Mouse (Mus musculus) liver, embryonic 11.5 days (tissue): ENCODE data around the gene Yars. TPM values are rescaled to one million over a fixed set of nuclear protein-coding genes. Genes with fewer than 3 reads are reported as not detected.
"Not testable (repeated sequence)": the region's sequence is repeated elsewhere in the genome, so short reads cannot be mapped to it uniquely, and the experiment has no call there.

Experiments used
- ATAC-seq: fragments of 200-750 bp; cut with Nextera tagmentation; replicated peaks from 2 replicates; pipeline ENCODE4 v1.8.0; 2017; ENCODE audit warnings: moderate number of reproducible peaks, mild to moderate bottlenecking, moderate TSS enrichment, moderate library complexity; ENCODE audit not compliant: low FRiP score
- DNase-seq: peaks from one replicate; pipeline ENCODE4 v3.0.0-alpha.2; 2017; ENCODE audit warnings: low spot score
- H3K27ac ChIP-seq: fragments of 300-500 bp; sonication (generic); 2 replicates; pipeline ENCODE4 v1.5.1; 2014; ENCODE audit warnings: mild to moderate bottlenecking, low read depth, low read length, control low read depth
- H3K27me3 ChIP-seq: fragments of 300-500 bp; sonication (generic); replicated peaks from 2 replicates; pipeline ENCODE4 v1.6.1; 2014; ENCODE audit warnings: low read length, mixed read lengths; ENCODE audit not compliant: control insufficient read depth, insufficient read depth
- H3K36me3 ChIP-seq: fragments of 300-500 bp; sonication (generic); 2 replicates; pipeline ENCODE4 v1.6.1; 2014; ENCODE audit warnings: mild to moderate bottlenecking, low read length, moderate library complexity, mixed read lengths; ENCODE audit not compliant: control insufficient read depth, insufficient read depth
- H3K4me1 ChIP-seq: fragments of 300-500 bp; sonication (generic); replicated peaks from 2 replicates; pipeline ENCODE4 v1.6.1; 2014; ENCODE audit warnings: low read length, mixed read lengths; ENCODE audit not compliant: control insufficient read depth, insufficient read depth
- H3K4me2 ChIP-seq: fragments of 300-500 bp; sonication (generic); 2 replicates; pipeline ENCODE4 v1.6.1; 2014; ENCODE audit warnings: mild to moderate bottlenecking, control low read depth, moderate library complexity
- H3K4me3 ChIP-seq: fragments of 300-500 bp; sonication (generic); 2 replicates; pipeline ENCODE4 v1.5.1; 2014; ENCODE audit warnings: low read depth, low read length, control low read depth
- H3K9ac ChIP-seq: fragments of 300-500 bp; sonication (generic); 2 replicates; pipeline ENCODE4 v1.6.1; 2014; ENCODE audit warnings: low read depth, low read length, control low read depth
- H3K9me3 ChIP-seq: fragments of 300-500 bp; sonication (generic); 2 replicates; pipeline ENCODE4 v1.6.1; 2016; ENCODE audit warnings: low read length, inconsistent platforms, mixed read lengths; ENCODE audit not compliant: control insufficient read depth
- WGBS: fragments of 180-500 bp; shearing (Covaris S2); extraction: QIAGEN DNeasy Blood & Tissue Kit; methylation state at CpG from one replicate; pipeline ENCODE4 v1.1.7; 2014; 5-methylcytosine and 5-hydroxymethylcytosine counted together
- polyA plus RNA-seq: library from polyadenylated mRNA; unstranded; fragments of >200 nt; fragmentation: Nextera tagmentation; extraction: Ambion mirVana; gene quantifications from 2 replicates; pipeline ENCODE4 v1.2.1, GENCODE M21; 2014

Yars gene
- polyA plus RNA-seq, 1 experiment from 2014 or later, result 129 TPM

GRCm38 (mm10) chr4:129197514-129197913 is 8.0 kb downstream of the Yars start:
- H3K9ac ChIP-seq, result no peak overlapping the region
- ATAC-seq, result no peak
- WGBS, result 94% methylated on average over 6 of the region's 6 CpGs
- peaks cover 30% of the 10 kb centered on the region; the same call in 1 of the 2 replicates for H3K36me3 ChIP-seq
- H3K9me3 ChIP-seq, result no peaks in the 10 kb centered on the region
- no peak for DNase-seq
- H3K4me2 ChIP-seq, result no peak overlapping the region
- no peak overlapping the region for H3K27ac ChIP-seq
- H3K27me3 ChIP-seq, result no peaks in the 10 kb centered on the region
- peaks cover 2% of the 10 kb centered on the region; the same call in 1 of the 2 replicates for H3K4me1 ChIP-seq
- H3K4me3 ChIP-seq, result no peak overlapping the region

GRCm38 (mm10) chr4:129204655-129205054 is 15.1 kb downstream of the Yars start:
- Histone ChIP-seq H3K36me3 (peaks cover 49% of the 10 kb centered on the region), H3K4me2 (no peak overlapping the region), H3K9ac (no peak overlapping the region), H3K27me3 (no peaks in the 10 kb centered on the region), H3K4me3 (no peak overlapping the region), H3K4me1 (no peaks in the 10 kb centered on the region), H3K9me3 (no peaks in the 10 kb centered on the region), H3K27ac (no peak overlapping the region)
- 96% methylated on average over 10 of the region's 10 CpGs for WGBS
- DNase-seq, result no peak
- ATAC-seq, result no peak

DNA sequence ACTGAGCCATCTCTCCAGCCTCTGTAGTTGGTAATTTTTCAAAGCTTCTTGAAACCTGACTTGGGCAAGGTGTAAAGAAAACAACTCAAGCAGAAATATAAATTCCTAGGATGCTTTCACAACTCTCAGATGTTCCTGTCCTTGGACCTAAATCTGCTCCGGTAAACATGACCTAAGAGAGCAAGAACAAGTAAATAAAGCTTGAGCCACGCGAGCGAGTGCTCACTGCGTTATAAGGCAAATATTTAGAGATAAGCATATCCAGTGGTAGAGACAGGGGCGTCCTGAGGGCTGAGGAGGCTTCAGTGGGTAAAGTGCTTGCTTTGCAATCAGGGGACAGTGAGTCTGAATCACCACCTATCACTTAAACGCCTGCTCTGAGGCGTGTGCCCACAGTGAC is 17.2 kb downstream of the Yars start:
- Histone ChIP-seq H3K9me3 (no peaks in the 10 kb centered on the region), H3K4me3 (no peak overlapping the region), H3K36me3 (peaks cover 57% of the 10 kb centered on the region), H3K4me1 (no peaks in the 10 kb centered on the region), H3K27ac (no peak overlapping the region), H3K4me2 (no peak overlapping the region), H3K9ac (no peak overlapping the region), H3K27me3 (no peaks in the 10 kb centered on the region)
- DNase-seq, result no peak
- 79% methylated on average over 8 of the region's 8 CpGs for WGBS
- no peak for ATAC-seq

DNA sequence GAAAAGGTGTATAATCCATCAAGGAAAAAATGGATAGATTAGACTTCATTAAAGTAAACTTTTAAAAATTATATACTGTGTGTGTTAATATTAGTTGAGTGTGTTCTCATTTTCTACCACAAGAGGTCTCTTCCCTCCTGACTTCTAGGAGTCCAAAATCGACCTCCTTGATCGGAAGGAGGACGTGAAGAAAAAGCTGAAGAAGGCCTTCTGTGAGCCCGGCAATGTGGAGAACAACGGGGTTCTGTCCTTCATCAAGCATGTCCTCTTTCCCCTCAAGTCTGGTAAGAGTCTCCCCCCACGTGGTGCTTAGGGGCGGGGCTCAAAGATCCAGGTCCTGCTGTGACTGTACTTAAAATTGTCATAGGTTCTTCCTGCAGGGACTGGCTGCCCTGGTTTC is 19.9 kb downstream of the Yars start:
- Histone ChIP-seq H3K4me3 (no peak overlapping the region), H3K9ac (no peak overlapping the region), H3K36me3 (peaks cover 64% of the 10 kb centered on the region), H3K9me3 (no peaks in the 10 kb centered on the region), H3K27me3 (no peaks in the 10 kb centered on the region), H3K4me2 (no peak overlapping the region), H3K27ac (no peak overlapping the region), H3K4me1 (no peaks in the 10 kb centered on the region)
- WGBS, result 76% methylated on average over 7 of the region's 7 CpGs
- no peak for DNase-seq
- ATAC-seq, result no peak

- no peak overlapping the region for H3K27ac ChIP-seq
- no peak overlapping the region for H3K4me3 ChIP-seq
- H3K36me3 ChIP-seq, result peaks cover 69% of the 10 kb centered on the region
- no peak overlapping the region for H3K9ac ChIP-seq
- WGBS, result 82% methylated on average over 4 of the region's 4 CpGs
- DNase-seq, result no peak
- H3K9me3 ChIP-seq, result no peaks in the 10 kb centered on the region
- no peak overlapping the region for H3K4me2 ChIP-seq
- no peaks in the 10 kb centered on the region for H3K27me3 ChIP-seq
- ATAC-seq, result no peak
- H3K4me1 ChIP-seq, result no peaks in the 10 kb centered on the region
Observed at GRCm38 (mm10) chr4:129211461-129211860, 21.9 kb downstream of the Yars start.

DNA sequence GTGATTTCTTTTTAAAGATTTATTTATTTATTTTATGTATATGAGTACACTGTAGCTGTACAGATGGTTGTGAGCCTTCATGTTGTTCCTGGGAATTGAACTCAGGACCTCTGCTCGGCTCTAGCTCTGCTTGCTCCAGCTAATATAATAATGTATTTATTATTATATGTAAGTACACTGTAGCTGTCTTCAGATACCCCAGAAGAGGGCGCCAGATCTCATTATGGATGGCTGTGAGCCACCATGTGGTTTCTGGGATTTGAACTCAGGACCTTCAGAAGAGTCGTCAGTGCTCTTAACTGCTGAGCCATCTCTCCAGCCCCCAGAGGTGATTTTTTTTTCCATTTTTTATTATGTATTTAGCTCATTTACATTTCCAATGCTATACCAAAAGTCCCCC is 22.9 kb downstream of the Yars start:
- H3K4me3 ChIP-seq, H3K9ac ChIP-seq, H3K4me1 ChIP-seq, H3K4me2 ChIP-seq, ATAC-seq, DNase-seq, H3K9me3 ChIP-seq, H3K27ac ChIP-seq, H3K27me3 ChIP-seq: not testable (repeated sequence)
- WGBS, result 75% methylated on average over 3 of the region's 3 CpGs
- peaks cover 71% of the 10 kb centered on the region for H3K36me3 ChIP-seq

- H3K27ac ChIP-seq, result no peak overlapping the region
- peaks cover 26% of the 10 kb centered on the region for H3K27me3 ChIP-seq
- H3K4me3 ChIP-seq, result no peak overlapping the region
- no peak for DNase-seq
- H3K36me3 ChIP-seq, result peaks cover 49% of the 10 kb centered on the region
- peaks cover 6% of the 10 kb centered on the region for H3K4me1 ChIP-seq
- 84% methylated on average over 7 of the region's 7 CpGs for WGBS
- no peak overlapping the region for H3K4me2 ChIP-seq
- no peak overlapping the region for H3K9ac ChIP-seq
- no peaks in the 10 kb centered on the region for H3K9me3 ChIP-seq
- ATAC-seq, result no peak
Observed at GRCm38 (mm10) chr4:129218569-129219175, 29.1 kb downstream of the Yars start.

- Histone ChIP-seq H3K9me3 (no peaks in the 10 kb centered on the region), H3K9ac (no peak overlapping the region), H3K27ac (no peak overlapping the region), H3K4me3 (no peak overlapping the region), H3K36me3 (peaks cover 44% of the 10 kb centered on the region), H3K27me3 (peaks cover 31% of the 10 kb centered on the region), H3K4me1 (peaks cover 7% of the 10 kb centered on the region), H3K4me2 (no peak overlapping the region)
- no peak for ATAC-seq
- DNase-seq, result no peak
- 91% methylated on average over 10 of the region's 10 CpGs for WGBS
Observed at GRCm38 (mm10) chr4:129219198-129219597, 29.6 kb downstream of the Yars start.

GRCm38 (mm10) chr4:129220376-129221089 is 31.0 kb downstream of the Yars start:
- peaks cover 7% of the 10 kb centered on the region for H3K4me1 ChIP-seq
- no peak overlapping the region for H3K4me2 ChIP-seq
- no peak for ATAC-seq
- H3K4me3 ChIP-seq, result no peak overlapping the region
- H3K36me3 ChIP-seq, result peaks cover 32% of the 10 kb centered on the region
- H3K27ac ChIP-seq, result no peak overlapping the region
- no peak overlapping the region for H3K9ac ChIP-seq
- WGBS, result 73% methylated on average over 7 of the region's 7 CpGs
- DNase-seq, result no peak
- H3K9me3 ChIP-seq, result no peaks in the 10 kb centered on the region
- peaks cover 45% of the 10 kb centered on the region for H3K27me3 ChIP-seq
